Mouse (Mus musculus) mesoderm, embryonic 11.5 days (tissue): ENCODE measurements around the gene Aebp2.
"Not testable (repeated sequence)": the region's sequence is repeated elsewhere in the genome, so short reads cannot be mapped to it uniquely, and the experiment has no call there.

ENCODE experiments used
- DNase-seq: peaks from one replicate; pipeline ENCODE4 v3.0.0-alpha.2; 2012; ENCODE audit warnings: low read depth, low spot score

Gene Aebp2

GRCm38 (mm10) chr6:140622391-140623225 is at the start of gene Aebp2:
Aebp2 (plus strand) TSS chr6:140622663.
- DNase-seq = no peak

DNA sequence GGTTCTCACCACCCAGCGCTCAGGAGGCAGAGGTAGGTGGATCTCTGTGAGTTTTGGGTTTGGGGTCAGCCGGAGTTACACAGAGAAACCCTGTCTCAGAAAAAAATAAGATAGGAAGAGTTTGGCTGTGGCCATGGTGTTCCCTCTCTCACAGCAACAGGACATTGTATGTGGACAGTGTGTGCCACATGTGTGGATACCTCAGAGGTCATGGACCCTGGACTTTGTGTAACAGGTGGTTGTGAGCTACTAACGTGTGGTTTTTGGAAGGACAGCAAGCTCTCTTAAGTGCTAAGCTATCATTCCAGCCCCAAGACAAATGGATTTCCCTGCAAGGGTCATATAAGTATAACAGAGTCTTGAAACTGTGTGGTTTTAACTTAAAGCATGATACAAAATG is 47.5 kb upstream of the Aebp2 start:
- no peak for DNase-seq

GRCm38 (mm10) chr6:140576133-140576532 is 46.3 kb upstream of the Aebp2 start:
- DNase-seq = no peak

- no peak for DNase-seq
These were observed 45.3 kb upstream of the Aebp2 start for GRCm38 (mm10) chr6:140576961-140577821.

DNA sequence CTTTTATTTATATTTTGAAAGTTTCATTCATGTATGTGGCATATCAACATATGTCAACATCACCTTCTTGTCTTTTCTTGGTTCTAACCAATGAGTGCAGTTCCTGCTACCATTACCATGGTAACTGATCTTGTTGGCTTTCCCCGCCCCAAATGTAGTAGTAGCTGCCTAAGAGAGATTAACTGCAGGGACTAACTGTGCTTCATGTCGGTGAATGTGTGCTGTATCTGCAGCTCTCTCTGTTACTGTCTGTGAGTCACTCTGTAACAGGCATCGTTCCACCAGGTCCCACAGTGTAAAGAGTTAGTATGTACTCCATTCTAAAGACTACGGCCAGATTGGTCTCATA is 44.7 kb upstream of the Aebp2 start:
- DNase-seq = no peak

DNA sequence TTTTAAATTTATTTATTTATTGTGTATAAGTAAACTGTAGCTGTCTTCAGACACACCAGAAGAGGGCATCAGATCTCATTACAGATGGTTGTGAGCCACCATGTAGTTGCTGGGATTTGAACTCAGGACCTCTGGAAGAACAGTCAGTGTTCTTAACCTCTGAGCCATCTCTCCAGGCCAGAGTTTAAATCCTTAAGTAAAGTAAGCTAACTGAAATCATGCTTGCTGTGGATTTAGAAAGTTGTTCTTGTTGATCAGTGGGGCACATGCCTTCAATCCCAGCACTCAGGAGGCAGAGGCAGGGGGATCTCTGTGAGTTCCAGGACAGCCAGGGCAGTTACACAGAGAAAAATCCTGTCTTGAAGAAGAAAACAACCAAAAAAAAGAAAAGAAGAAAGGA is 43.5 kb upstream of the Aebp2 start:
- not testable (repeated sequence) for DNase-seq

- no peak for DNase-seq
These were observed 42.3 kb upstream of the Aebp2 start for GRCm38 (mm10) chr6:140580170-140580569.

- no peak for DNase-seq
These were observed 35.7 kb upstream of the Aebp2 start for GRCm38 (mm10) chr6:140586714-140587259.

- no peak for DNase-seq
These were observed 31.1 kb upstream of the Aebp2 start for GRCm38 (mm10) chr6:140591331-140591730.

GRCm38 (mm10) chr6:140592713-140593112 is 29.8 kb upstream of the Aebp2 start:
- no peak for DNase-seq

GRCm38 (mm10) chr6:140593420-140594170 is 28.9 kb upstream of the Aebp2 start:
- DNase-seq = no peak

DNA sequence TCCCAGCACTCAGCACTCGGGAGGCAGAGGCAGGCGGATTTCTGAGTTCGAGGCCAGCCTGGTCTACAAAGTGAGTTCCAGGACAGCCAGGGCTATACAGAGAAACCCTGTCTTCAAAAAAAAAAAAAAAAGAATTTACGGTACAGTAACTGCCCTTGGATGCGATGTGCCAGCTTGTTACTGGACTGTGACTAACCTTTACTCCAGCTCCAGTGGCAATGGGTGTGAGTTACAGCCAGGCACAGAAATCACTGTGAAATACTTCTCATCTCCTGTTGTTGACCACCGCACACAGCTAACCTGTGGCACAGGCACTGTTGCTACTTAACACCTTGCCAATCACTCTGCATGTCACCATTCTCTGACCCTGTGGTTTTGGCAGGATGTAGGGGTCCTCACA is 26.9 kb upstream of the Aebp2 start:
- DNase-seq = not testable (repeated sequence)

GRCm38 (mm10) chr6:140597381-140598329 is 24.8 kb upstream of the Aebp2 start:
- DNase-seq = no peak

- no peak for DNase-seq
These were observed 23.9 kb upstream of the Aebp2 start for GRCm38 (mm10) chr6:140598516-140598915.

DNA sequence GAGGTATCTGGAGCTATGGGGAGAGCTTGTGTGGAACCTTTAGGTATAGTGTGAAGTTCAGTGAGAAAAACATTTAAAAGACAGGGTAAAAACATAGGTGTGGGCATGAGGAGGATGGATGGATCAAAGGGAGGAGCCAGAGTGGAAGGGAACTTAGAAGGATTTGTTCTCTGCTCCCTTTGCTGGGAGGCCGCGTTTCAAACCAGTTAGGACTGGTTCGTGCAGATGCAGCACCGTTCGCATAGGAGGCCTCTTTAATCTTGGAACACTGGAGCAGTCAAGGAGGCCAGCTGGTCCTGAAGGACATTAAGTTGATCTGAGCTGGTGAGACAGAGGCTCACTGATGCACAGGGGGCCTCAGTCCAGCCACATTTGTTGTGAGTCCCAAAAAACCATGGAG is 23.1 kb upstream of the Aebp2 start:
- DNase-seq = no peak

GRCm38 (mm10) chr6:140600671-140601070 is 21.8 kb upstream of the Aebp2 start:
- DNase-seq = not testable (repeated sequence)

- no peak for DNase-seq
These were observed 21.3 kb upstream of the Aebp2 start for GRCm38 (mm10) chr6:140601175-140601574.

GRCm38 (mm10) chr6:140603228-140603944 is 19.1 kb upstream of the Aebp2 start:
- DNase-seq = peak; percentile 14

GRCm38 (mm10) chr6:140605173-140605572 is 17.3 kb upstream of the Aebp2 start:
- not testable (repeated sequence) for DNase-seq

GRCm38 (mm10) chr6:140605732-140606131 is 16.7 kb upstream of the Aebp2 start:
- DNase-seq = no peak
